Mouse (Mus musculus) lung, postnatal 14 days (tissue): ENCODE measurements around the gene Rbpjl.

Experiments
- DNase-seq: peaks from one replicate; pipeline ENCODE4 v3.0.0; 2021

The Rbpjl gene

DNA sequence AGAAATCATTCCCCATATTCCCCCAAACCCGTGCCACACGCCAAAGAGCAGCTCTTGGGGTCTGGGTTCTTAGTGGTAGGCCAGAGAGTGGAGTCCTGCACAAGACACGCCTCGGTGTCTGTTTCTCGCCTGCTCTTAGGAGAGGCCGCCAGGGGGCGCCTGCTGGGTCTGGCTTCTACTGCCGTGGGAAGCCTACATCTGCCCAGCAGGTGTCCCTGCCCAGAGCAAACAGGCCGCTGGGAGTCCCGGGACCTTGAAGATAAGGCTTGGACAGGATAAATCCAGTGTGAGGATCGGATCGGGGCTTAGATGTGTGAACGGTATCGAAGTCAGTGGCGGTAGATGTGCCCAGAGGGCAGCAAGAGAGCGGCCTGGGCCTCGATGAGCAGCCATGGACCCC, at the start of gene Rbpjl:
Gene Rbpjl, plus strand, starts transcription at position 236 of the 400 bp plus-strand sequence.
- peak; percentile 87 for DNase-seq

DNA sequence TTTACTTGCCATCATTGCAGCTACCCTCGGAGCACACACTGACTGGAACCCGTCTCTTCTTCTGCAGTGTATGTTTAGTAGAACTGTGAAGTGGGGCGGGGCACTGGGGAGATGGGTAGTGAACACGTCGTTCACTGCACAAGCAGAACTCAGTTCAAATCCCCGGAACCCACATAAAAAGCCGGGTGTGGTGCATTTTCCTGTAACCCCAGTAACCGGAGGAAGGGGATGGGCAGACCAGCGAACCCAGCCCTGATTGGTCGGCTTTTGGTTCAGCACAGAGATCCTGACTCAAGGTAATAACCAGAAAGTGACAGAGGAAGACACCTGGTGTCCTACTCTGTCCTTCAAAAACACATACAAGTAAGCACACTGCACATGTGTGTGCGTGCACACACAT, 49.6 kb upstream of the Rbpjl start:
- no peak for DNase-seq

DNA sequence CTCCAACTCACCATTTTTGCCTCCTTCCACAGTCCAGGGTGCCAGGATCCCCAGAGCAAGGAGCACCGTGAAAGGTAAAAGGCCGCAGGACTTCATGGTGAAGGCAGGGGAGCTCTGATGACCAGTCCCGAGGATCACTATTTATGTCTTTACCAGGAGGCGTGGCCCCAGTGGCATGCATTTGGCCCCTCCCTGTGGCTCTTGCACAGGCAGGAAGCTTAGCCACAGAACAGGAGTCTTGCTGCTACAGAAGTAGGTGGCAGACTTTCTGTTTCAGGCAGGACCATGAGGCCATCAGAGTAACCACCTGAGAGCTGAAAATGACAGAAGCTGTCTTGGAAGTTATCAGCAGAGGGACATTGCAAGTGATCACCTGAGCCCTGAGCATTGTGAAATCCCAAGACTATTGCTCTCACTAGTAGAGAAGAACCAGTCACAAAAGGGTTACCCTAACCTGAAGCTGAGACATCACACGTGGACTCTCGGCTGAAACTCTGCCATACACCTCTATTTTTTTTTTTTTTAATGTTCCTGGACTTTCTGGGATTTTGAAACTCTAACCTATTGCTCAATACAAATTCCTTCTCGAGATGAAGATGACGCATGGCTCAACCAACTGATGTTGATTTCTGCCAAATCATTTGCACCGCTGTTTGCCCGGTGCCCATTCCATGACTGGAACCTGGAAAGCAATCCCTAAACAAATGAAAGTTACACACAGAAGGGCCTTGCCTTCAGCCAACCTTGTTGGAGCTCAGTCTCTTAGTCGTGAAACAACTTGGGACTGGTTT, 46.6 kb upstream of the Rbpjl start:
- DNase-seq = no peak

DNA sequence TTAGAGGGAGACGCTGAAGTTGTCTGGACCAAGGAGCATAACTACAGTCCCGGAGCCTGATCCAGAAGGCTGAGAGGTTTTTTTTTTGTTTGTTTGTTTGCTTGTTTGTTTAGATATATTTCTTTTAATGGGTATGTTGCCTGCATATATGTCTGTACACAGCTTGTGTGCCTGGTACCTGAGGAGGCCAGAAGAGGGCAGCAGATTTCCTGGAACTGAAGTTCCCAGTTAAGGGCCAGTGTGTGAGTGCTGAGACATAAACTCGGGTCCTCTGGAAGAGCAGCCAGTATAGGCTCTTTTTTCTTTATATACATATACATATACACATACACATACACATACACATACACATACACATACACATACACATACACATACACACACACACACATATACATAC, 44.6 kb upstream of the Rbpjl start:
- peak; percentile 13 for DNase-seq

DNA sequence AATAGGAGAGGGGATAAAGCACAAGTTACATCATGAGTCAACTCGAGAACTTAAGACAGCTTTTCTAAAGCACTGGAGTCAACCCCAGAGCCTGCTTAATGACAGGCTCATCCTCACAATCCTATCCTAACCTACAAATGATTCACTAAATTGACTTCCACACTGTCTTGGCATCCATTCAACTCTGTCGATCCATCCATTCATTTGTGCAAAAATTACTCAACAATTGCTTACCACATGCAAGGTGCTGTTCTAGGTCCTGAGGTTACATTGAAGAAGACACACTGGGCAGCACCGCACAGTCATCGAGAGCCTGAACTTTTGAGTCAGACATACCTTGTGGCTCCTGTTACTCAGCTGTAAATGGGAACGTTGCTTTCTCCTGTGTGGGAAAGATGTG, 43.9 kb upstream of the Rbpjl start:
- DNase-seq = no peak

DNA sequence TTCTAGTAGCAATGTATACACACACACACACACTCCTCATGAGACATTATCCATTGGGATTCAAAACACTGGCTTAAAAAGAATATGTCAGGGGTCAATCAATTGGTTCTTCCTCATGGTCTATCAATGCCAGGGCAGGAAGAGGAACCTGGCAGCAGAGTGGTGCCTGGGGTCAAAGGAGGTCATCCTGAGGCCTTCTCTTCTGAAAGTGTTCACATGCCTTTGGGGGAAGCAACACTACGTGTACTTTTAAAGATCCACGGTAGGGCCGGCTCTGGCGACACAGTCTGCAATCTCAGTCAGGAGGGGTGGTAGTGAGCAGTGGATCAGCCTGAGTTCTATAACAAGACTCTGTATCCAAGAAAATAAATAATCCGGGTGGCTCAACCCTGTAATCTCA, 43.3 kb upstream of the Rbpjl start:
- DNase-seq = no peak

DNA sequence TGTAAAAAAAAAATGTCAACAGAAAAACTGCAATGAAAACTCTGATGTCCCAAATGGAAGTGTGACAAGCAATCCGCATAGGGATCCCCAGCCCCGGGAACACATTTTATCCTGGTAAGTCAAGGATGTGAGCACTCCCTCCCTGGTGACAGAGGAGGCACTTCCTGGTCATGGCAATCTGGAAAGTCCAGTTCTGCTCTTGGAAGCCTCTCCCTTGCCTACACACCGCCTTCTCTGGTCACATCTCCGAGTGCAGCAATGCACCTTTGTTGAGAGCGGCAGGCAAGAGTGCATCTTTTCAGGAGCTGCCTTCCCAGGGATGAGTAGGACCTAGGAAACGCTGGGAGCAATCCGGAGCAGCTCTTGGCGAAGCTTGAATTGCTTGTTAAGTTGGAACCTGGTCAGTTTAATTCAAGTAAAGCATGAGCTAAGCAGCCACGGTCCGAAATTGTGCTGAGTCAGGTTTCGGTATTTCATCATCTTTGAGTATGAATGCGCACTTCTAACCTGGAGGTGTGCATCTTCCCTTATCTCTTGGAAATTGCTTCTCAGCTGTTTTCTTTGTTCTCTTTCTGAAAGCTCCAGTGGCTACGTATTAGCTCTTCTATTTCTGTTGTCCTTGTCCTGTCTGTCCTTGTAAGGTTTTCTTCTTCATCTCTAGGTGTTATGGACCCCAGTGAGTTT, 41.8 kb upstream of the Rbpjl start:
- DNase-seq = no peak

DNA sequence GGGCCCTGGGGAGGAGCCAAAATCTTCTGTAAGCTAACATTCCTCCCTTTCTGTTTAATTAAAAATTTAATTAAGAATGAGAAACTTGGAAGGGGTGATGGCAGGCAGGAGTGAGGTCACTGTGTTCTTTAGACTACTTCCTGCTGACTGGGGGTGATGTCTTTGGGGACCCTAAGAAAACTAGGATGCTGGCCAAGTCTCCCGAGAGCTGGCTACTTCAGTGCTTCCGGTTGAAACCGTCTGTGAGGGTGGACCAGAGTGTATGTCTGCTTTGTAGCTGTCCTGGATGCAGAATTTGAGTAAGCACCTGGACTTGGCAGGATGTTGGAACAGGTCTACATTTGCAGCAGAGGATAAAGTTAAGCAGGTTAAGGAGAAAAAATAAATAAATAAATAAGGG, 36.0 kb upstream of the Rbpjl start:
- no peak for DNase-seq

DNA sequence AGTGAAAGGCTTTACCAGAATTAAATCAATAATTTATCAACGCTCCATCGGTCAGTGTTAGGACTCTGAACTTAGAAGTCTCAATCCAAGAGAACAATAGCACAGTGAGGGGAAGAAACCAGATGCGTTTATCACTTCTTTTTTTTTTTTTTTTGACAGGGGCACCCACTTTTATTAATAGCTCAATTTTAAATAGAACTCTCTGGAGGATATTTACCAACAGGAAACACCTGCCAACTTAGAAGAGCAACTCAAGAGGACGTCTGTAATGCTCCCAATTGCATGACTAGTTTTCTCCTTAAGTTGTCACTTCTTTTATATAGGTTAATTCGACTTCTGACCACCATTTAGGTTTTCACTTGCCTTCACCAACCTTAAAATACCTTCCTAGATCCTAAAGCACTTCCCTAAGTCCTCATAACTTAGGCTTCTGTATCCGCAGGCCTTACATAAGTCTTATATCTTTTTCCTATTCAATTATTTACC, 34.3 kb upstream of the Rbpjl start:
- DNase-seq = no peak

DNA sequence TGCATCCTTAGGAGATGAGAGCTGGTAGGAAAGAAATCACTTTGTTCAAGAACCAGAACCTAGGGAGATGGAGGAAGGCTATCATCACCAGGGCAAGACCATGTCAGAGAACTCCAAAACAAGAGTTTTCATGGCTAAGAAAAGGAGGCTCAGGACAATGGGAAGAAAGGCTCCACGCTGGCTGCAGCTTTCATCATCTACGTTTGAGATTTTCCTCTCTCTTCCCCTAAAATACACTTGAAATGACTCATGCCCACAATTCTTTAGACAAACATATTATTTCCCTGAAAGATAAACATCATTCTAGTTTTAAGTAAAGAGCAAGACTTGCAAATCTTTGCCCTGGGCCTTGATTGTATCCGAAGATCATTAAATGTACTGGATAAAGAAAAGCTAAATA, 31.6 kb upstream of the Rbpjl start:
- DNase-seq = no peak

DNA sequence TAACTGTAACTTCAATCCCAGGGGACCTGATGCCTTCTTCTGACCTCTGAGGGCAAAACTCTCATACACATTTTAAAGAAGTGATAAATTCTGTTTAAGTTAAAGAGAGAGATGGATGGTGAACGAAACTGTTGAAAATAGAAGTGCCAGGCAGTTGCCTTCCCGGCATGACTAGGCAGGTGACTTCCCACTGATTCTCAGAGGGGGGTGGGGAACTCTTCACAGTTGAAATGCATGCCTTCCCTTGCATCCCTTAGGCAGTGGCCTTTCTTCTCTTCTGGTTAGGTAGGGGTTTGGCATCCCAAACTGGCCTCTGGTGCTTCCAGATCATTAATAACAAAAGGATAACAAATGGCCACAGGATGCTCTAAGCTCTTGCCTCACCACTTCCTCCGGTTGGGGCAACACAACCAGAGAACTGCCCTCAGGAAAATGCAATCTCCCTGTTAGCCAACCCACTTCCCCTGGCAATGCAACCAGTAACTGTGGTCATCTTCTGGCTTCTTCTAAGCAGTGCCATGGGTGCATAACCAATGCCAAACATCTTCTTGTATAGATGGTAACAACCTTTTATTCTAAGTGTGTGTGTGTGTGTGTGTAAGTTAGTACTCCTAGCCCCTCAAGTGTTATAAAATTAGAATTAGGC, 30.4 kb upstream of the Rbpjl start:
- no peak for DNase-seq

DNA sequence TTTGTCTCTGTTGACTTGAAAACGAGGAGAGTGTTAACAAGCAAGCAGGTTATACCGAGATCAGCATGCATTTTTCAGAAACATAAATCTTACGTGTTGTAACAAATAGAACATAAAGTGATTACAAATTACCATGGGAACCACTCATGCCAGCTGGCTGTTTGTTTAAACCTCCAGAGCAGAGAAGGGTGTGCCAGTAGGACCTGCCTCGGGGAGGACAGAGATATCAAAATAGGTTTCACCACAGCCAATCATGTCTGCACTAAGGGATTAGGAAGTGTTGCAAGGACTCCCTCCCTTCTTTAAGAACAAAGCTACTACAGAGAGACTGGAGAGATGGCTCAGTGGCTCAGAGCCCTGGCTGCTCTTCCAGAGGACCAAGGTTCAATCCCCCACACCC, 29.8 kb upstream of the Rbpjl start:
- DNase-seq = peak; percentile 12

DNA sequence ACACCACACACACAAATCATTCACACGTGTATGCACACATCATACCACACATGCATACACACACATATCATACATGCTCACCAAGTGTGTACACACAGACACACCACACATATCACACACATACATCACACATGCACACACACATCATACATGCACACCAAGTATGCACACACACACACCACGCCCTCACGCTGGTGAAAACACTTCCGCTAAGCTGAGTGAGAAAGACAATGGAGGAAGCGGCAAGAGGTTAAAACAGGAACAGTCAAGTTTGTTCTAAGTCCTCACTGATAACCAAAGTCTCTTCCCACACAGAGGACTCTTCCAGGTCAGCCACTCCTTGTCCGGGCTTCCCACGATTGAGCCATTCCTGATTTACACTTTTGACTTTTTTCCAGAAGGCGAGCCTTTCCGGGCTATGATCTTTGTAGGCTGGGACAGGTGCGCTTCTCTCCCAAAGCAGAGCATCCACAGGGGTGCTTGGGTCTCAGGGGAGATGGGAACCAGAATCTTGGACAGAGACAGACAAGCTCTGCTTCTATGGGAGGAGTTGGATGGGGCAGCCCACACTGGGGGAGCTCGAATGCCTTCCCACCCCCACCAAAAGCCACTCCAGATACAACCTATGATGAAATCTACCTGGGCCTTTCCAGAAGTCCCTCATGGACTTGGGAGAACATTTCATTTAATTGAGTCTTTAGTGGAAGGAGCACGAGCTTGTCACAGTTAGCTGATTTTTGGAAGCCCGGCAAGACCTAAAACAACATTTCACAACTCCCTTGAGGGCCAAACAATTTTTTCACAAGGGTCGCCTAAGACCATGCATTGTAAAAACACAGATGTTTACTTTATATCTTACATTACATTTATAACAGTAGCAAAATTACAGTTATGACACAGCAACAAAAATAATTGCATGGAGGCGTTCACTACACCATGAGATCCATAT, 25.2 kb upstream of the Rbpjl start:
- DNase-seq = no peak

DNA sequence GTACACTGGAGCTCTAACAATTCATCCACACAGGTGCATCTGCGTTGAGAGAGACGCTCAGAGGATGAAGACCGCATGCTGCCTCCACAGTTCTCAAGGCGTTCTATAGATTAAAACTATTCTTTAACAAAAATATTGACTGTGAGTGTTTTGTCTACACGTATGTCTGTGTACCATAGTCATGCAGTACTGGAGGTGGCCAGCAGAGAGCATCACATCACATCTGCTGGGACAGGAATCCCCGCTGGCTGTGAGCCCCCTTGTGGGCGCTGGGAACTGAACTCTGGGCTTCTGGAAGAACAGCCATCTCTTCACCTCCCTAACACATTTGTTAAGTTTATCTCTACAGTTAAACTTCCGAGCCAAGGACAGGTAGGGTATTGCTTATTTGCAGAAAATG, 21.2 kb upstream of the Rbpjl start:
- no peak for DNase-seq

DNA sequence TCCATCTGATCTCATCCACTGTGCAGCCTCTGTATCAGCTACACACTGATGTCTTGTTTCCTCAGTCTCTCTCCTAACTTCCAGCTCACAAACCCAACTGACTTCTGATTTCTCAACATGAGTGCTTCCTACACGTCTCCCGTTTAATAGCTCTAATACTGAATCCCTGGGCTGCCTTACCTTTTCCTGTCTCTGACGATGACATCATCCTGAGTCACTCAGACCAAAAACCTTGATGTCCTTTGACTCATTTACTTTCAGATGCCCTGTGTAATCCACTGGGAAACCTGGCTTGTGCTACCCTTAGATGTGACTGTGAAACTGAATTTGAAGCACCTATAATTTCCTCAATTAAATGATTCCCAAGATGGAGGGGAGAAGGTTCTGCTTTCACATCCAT, 20.0 kb upstream of the Rbpjl start:
- no peak for DNase-seq

DNA sequence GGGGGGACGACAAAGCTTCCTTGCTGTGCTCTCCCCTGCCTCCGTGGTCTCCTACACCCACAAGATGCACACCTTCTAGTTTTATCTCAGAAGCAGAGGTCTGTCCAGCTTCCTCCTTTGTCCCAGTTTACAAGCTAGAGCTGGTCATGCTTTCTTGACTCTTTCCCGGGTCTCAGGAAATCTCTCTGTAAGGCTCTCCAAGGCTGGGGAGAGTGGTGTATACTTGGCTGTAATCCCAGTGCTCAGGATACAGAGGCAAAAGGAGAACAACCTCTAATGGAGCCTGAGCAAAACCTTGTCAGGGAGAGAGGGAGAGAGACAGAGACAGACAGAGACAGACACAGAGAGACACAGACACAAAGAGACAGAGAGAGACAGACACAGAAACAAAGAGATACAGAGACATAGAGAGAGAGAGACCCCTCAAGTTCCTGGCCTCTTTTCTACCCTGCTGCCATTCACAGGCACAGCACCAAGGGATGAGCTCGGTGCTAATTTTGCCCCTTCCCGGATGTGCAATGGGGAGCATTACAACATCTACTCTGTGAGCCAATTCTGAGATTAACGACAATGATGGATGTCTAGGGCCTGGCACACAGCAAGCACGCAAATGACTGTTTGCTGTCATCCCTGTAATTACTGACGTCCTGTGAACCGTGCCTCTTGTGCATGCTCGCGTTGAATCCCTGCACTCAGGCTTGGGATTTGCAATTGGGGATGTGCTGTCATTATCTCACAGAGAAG, 19.1 kb upstream of the Rbpjl start:
- no peak for DNase-seq

DNA sequence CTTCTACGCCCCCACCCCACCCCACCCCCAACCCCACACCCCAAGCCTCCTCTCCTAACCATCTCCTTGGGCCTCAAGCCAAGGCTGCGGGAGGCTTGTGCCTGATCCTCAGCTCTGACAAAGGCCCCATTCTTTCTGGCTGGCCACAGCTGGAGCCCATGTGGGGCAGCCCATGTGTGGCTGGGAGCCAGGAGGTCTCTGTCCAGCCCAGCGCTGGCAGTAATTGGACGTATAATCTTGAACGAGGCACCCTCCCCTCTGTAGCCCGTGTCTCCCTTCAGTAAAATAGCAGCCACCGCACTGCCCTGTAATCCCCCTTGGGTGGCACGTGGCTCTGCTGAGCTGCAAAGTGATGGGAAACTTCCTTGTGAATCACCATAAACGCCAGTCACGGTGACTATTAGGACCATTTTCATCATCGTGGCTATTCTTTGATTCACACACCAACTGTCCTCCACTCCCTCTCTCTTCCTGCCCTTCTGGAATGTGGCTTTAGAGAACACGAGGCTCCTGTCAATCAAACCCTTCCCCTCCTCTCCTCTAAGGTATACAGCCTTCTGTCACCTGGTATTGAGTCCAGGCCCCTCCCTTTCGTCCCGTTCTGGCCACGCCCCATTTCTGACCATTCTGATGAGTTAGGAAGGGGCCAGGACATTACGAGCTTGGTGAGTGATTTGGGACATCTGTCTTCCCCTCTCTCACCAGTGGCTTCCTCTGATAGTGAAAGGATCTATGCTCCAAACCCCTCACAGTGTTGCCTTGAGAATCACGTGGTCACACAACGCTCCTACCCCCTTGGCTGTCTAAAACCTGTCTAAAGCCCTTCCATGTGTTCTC, 16.8 kb upstream of the Rbpjl start:
- no peak for DNase-seq

DNA sequence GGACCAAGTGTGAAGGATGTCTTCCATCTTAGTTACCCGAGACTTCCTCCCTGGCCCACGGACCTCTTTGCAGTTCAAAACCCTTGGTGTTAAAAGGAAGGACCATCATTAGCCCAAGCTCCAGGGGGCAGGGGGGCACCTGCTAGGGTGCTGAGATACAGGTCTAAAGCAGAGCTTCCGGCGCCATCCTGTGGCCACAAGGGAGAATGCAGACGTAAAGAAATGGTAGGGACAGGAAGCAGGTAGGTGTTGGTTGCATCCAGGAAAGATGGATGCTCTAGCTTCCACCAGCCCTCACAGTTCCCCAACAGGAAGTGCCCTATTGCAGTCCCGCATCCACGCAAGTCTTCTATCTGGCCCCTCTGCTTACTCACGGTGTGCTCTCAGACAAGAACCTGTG, 16.0 kb upstream of the Rbpjl start:
- peak; percentile 53 for DNase-seq

DNA sequence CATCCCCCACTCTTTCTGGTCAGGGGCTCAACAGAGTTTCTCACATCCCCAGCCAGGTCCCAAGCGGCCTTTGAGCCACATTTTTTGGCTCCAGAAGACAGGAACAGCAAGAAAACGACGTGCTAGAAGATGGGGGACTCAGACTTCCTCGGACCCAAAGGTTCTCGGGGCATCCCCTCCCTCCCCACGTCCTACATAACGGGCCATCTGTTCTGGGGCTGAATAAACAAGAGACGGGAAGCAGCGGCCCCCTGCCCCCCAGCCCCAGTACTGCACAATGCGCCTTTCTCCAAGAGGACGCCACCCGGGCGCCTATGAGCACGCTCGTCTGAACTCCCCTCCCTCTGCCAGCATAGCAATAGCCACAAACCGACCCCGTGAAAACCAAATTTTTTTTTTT, 13.9 kb upstream of the Rbpjl start, which contains the start of gene Slpi:
Gene Slpi, minus strand, starts transcription at position 76 of the 400 bp plus-strand sequence.
- no peak for DNase-seq

DNA sequence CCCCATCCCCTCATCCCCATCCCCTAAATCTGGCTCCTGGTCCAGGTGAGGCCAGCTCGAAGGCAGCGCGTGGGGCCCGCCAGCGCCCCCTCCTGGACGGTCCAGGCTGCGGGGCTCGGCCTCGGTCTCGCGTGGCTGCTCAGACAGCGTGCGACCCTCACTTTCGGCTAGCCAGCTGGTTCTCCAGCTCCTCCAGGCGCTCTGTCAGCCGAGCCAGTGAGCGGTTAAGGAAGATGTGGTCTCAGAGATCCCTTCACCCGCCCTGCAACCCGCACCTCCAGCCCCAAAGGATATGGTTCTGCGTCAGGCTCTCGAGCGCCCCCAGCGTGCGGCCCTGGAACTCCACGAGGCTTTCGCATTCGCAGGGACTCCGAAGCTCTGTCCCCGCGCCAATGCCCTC, 13.4 kb upstream of the Rbpjl start:
- DNase-seq = peak; percentile 88

DNA sequence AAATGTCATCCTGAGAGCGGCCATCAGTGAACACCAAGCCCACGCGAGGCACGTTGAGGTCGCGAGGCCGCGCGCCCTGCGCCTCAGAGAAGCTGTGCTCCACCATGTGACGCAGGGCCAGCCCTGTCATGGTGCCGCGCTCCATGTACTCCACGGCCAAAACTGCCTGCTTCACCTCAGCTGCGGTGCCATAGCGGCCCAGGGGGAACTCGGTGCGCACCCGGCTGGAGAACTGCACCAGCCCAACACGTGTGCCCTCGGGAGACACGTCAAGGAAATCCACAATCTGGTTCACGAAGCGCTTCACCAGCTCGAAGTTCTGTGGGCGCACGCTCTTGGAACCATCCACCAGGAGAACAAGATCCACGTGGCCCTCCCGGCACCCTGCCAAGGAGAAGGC, 9.8 kb upstream of the Rbpjl start:
- DNase-seq = no peak
